ENCODE assay signal across 20 mouse cellular contexts in genomic region chr15:79265384-79265783, GRCm38 (mm10). TPM values are rescaled to one million over a fixed set of nuclear protein-coding genes. Genes with fewer than 3 reads are reported as not detected.
DNase-seq lines count a peak whose midpoint lies in the region; ATAC-seq lines count a peak whose summit lies in the region.
"Had no signal": no experiment of that assay in that cellular context is flagged by ENCODE, and none has a peak within 500 bp of the region (broad histone marks: within the 10 kb centered on the region; RNA-seq: fewer than 3 reads in every experiment).

No protein-coding gene starts in this region.

- H3K27me3 ChIP-seq in midbrain, embryonic 11.5 days (ENCODE audit: control insufficient read depth, insufficient read depth, low read length) = peaks cover 25% of the 10 kb centered on the region
- H3K27me3 ChIP-seq in midbrain, embryonic 15.5 days (replicated peaks) = peaks cover 35% of the 10 kb centered on the region

- no peak overlapping the region for H3K9ac ChIP-seq in midbrain, embryonic 11.5 days (ENCODE audit: low read length)
- H3K9ac ChIP-seq in midbrain, embryonic 15.5 days = no peak overlapping the region
- H3K9ac ChIP-seq: forebrain, embryonic 15.5 days; hindbrain, embryonic 12.5 days had no signal

- no peak overlapping the region for H3K27ac ChIP-seq in midbrain, embryonic 11.5 days (ENCODE audit: low read depth, low read length)
- H3K27ac ChIP-seq in midbrain, embryonic 15.5 days = no peak overlapping the region
- H3K27ac ChIP-seq: forebrain, embryonic 15.5 days; heart, embryonic 10.5 days; hindbrain, embryonic 12.5 days; hindbrain, postnatal 0 days had no signal

- H3K9me3 ChIP-seq in midbrain, embryonic 11.5 days (ENCODE audit: control insufficient read depth, low read length) = no peaks in the 10 kb centered on the region
- H3K9me3 ChIP-seq in midbrain, embryonic 15.5 days = no peaks in the 10 kb centered on the region
- H3K9me3 ChIP-seq: forebrain, embryonic 15.5 days; heart, embryonic 10.5 days; hindbrain, embryonic 12.5 days had no signal

- H3K4me1 ChIP-seq in midbrain, embryonic 11.5 days (ENCODE audit: control insufficient read depth, insufficient read depth, low read length) = peaks cover 9% of the 10 kb centered on the region
- peaks cover 21% of the 10 kb centered on the region for H3K4me1 ChIP-seq in midbrain, embryonic 15.5 days

- H3K36me3 ChIP-seq in midbrain, embryonic 11.5 days (ENCODE audit: control insufficient read depth, insufficient read depth, low read length) = no peaks in the 10 kb centered on the region
- no peaks in the 10 kb centered on the region for H3K36me3 ChIP-seq in midbrain, embryonic 15.5 days (replicated peaks)
- H3K36me3 ChIP-seq: forebrain, embryonic 15.5 days; heart, embryonic 10.5 days; hindbrain, embryonic 12.5 days had no signal

- no peak overlapping the region for H3K4me2 ChIP-seq in midbrain, embryonic 11.5 days
- H3K4me2 ChIP-seq in midbrain, embryonic 15.5 days = no peak overlapping the region
- H3K4me2 ChIP-seq: forebrain, embryonic 15.5 days; hindbrain, embryonic 12.5 days had no signal

- peak; percentile 26 for DNase-seq in midbrain, embryonic 11.5 days (ENCODE audit: low spot score, missing footprints)
- DNase-seq in CD4-positive helper T cell, adult 2 months (ENCODE audit: low read depth, low spot score) = peak; percentile 59
- peak; percentile 43 for DNase-seq in thymus, postnatal 25 days
- DNase-seq in spleen, adult 12 weeks (ENCODE audit: low spot score) = no peak
- DNase-seq: adrenal gland, postnatal 36 days; cerebellum, adult 2 months; cerebellum, postnatal 10 days; gastrocnemius, postnatal 10 days; heart, adult 18-20 months; heart, postnatal 10 days; heart, postnatal 4 days had no signal

- no peak overlapping the region for H3K4me3 ChIP-seq in midbrain, embryonic 11.5 days (ENCODE audit: low read depth, low read length)
- H3K4me3 ChIP-seq in midbrain, embryonic 15.5 days = no peak overlapping the region
- H3K4me3 ChIP-seq: forebrain, embryonic 15.5 days; heart, embryonic 10.5 days; hindbrain, embryonic 12.5 days had no signal

- no peak for ATAC-seq in midbrain, embryonic 11.5 days (ENCODE audit: low FRiP score)
- no peak for ATAC-seq in midbrain, embryonic 15.5 days (replicated peaks)
- peak; percentile 52 for ATAC-seq in CD4-positive, CD25-positive, alpha-beta regulatory T cell, adult 4 months
- ATAC-seq: activated CD4-positive, CD25-positive, alpha-beta regulatory T cell, adult 4 months; forebrain, embryonic 15.5 days; hindbrain, postnatal 0 days had no signal

- WGBS in midbrain, embryonic 11.5 days = 61% methylated on average over 4 of the region's 4 CpGs
- 81% methylated on average over 4 of the region's 4 CpGs for WGBS in midbrain, embryonic 15.5 days

RNA-seq across cellular contexts. Expression of gene Slc16a8, which starts 10.8 kb away (rescaled TPM):
- 0.14 and 0.15 TPM in 2 replicates for polyA plus RNA-seq in midbrain, embryonic 11.5 days (2014; fragmentation: Nextera tagmentation; extraction: Ambion mirVana)
- polyA plus RNA-seq in midbrain, embryonic 15.5 days (2015; fragmentation: Nextera tagmentation; extraction: Ambion mirVana) = 0.47 and 0.54 TPM in 2 replicates
- not detected for polyA plus RNA-seq in CD4-positive, CD25-positive, alpha-beta regulatory T cell, adult 4 months (2017; shearing (Covaris generic))
- polyA plus RNA-seq: activated CD4-positive, CD25-positive, alpha-beta regulatory T cell, adult 4 months; embryonic facial prominence, embryonic 11.5 days; forebrain, embryonic 11.5 days had no signal

RNA-seq across cellular contexts. Expression of gene Baiap2l2, which starts 20.0 kb away (rescaled TPM):
- polyA plus RNA-seq in midbrain, embryonic 11.5 days (2014; fragmentation: Nextera tagmentation; extraction: Ambion mirVana) = 0.27 and 1.5 TPM in 2 replicates
- 2.6 and 3.1 TPM in 2 replicates for polyA plus RNA-seq in midbrain, embryonic 15.5 days (2015; fragmentation: Nextera tagmentation; extraction: Ambion mirVana)
- polyA plus RNA-seq in CD4-positive, CD25-positive, alpha-beta regulatory T cell, adult 4 months (2017; shearing (Covaris generic)) = not detected

RNA-seq across cellular contexts. Expression of gene Gm49486, which starts 36.2 kb away (rescaled TPM):
- 0.12 and 0.57 TPM in 2 replicates for polyA plus RNA-seq in midbrain, embryonic 11.5 days (2014; fragmentation: Nextera tagmentation; extraction: Ambion mirVana)
- 0.78 and 1.6 TPM in 2 replicates for polyA plus RNA-seq in midbrain, embryonic 15.5 days (2015; fragmentation: Nextera tagmentation; extraction: Ambion mirVana)
- polyA plus RNA-seq in CD4-positive, CD25-positive, alpha-beta regulatory T cell, adult 4 months (2017; shearing (Covaris generic)) = under 1 TPM in 1 of 2 experiments, not detected in 1; 0.52 TPM

RNA-seq across cellular contexts. Expression of gene Pick1, which starts 36.4 kb away (rescaled TPM):
- 18.7 and 21.1 TPM in 2 replicates for polyA plus RNA-seq in midbrain, embryonic 11.5 days (2014; fragmentation: Nextera tagmentation; extraction: Ambion mirVana)
- polyA plus RNA-seq in midbrain, embryonic 15.5 days (2015; fragmentation: Nextera tagmentation; extraction: Ambion mirVana) = 105 and 108 TPM in 2 replicates
- 10 to 100 TPM in 1 of 2 experiments, 1 to 10 TPM in 1; 6.0 to 10.5 TPM for polyA plus RNA-seq in CD4-positive, CD25-positive, alpha-beta regulatory T cell, adult 4 months (2017; shearing (Covaris generic))
